Mouse (Mus musculus): ENCODE results near the gene Ppp1r13b. TPM values are rescaled to one million over a fixed set of nuclear protein-coding genes. Genes with fewer than 3 reads are reported as not detected.

The Ppp1r13b gene
- polyA plus RNA-seq, 1 experiment from 2014 or later, result 11.5 TPM

- Histone ChIP-seq H3K9ac (replicated peaks) (no peak overlapping the region), H3K4me2 (no peak overlapping the region), H3K4me1 (replicated peaks) (peaks cover 4% of the 10 kb centered on the region; the same call in 1 of the 2 replicates), H3K27me3 (no peaks in the 10 kb centered on the region; the same call in 1 of the 2 replicates), H3K27ac (no peak overlapping the region), H3K36me3 (no peaks in the 10 kb centered on the region), H3K9me3 (no peaks in the 10 kb centered on the region), H3K4me3 (replicated peaks) (no peak overlapping the region)
- ATAC-seq (ENCODE audit: insufficient number of reproducible peaks, insufficient read depth, low FRiP score, low TSS enrichment, low read depth), result no peak
- WGBS, result 82% methylated on average over 9 of the region's 9 CpGs
These were observed 9.2 kb downstream of the Ppp1r13b start for GRCm38 (mm10) chr12:111898686-111899085.

- no peak overlapping the region for H3K9ac ChIP-seq (replicated peaks)
- WGBS, result 59% methylated on average over 7 of the region's 7 CpGs
- H3K27me3 ChIP-seq, result no peaks in the 10 kb centered on the region
- no peak overlapping the region for H3K27ac ChIP-seq
- H3K9me3 ChIP-seq, result no peaks in the 10 kb centered on the region
- no peak overlapping the region for H3K4me2 ChIP-seq
- no peaks in the 10 kb centered on the region for H3K36me3 ChIP-seq
- peaks cover 4% of the 10 kb centered on the region; the same call in 1 of the 2 replicates for H3K4me1 ChIP-seq (replicated peaks)
- H3K4me3 ChIP-seq (replicated peaks), result no peak overlapping the region
- 0 out of 2 replicates have a peak, but pooled peaks have one; percentile 31 for ATAC-seq (ENCODE audit: insufficient number of reproducible peaks, insufficient read depth, low FRiP score, low TSS enrichment, low read depth)
These were observed 10.8 kb downstream of the Ppp1r13b start for GRCm38 (mm10) chr12:111896908-111897661.

- Histone ChIP-seq H3K27ac (no peak overlapping the region), H3K9me3 (no peaks in the 10 kb centered on the region), H3K9ac (replicated peaks) (no peak overlapping the region), H3K4me1 (replicated peaks) (peaks cover 4% of the 10 kb centered on the region; the same call in 1 of the 2 replicates), H3K27me3 (no peaks in the 10 kb centered on the region), H3K36me3 (no peaks in the 10 kb centered on the region), H3K4me3 (replicated peaks) (no peak overlapping the region), H3K4me2 (no peak overlapping the region)
- no peak for ATAC-seq (ENCODE audit: insufficient number of reproducible peaks, insufficient read depth, low FRiP score, low TSS enrichment, low read depth)
- 53% methylated on average over 1 of the region's 1 CpGs for WGBS
These were observed 13.8 kb downstream of the Ppp1r13b start for GRCm38 (mm10) chr12:111894082-111894481.

DNA sequence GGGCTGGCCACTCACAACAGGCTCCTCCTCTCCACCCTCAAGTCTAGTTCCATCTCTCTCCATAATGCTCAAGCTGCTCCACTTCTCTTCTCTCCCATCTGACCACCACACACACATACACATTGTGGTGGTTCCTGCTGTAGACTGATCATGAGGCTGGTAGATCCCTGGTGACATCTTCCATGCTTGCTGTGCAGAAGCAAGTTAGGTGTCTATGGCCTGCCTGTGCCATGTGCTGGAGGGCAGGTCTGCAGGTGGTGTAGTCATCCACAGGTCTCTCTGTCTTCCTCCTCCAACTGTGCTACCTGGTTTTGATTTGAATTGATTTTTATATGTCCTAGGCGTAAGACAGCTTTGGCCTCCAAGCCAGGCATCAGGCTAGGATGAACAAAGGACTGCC, 14.9 kb downstream of the Ppp1r13b start:
- Histone ChIP-seq H3K27me3 (no peaks in the 10 kb centered on the region), H3K4me1 (replicated peaks) (peaks cover 4% of the 10 kb centered on the region; the same call in 1 of the 2 replicates), H3K4me3 (replicated peaks) (no peak overlapping the region), H3K27ac (no peak overlapping the region), H3K9me3 (no peaks in the 10 kb centered on the region), H3K36me3 (no peaks in the 10 kb centered on the region), H3K9ac (replicated peaks) (no peak overlapping the region), H3K4me2 (no peak overlapping the region)
- ATAC-seq (ENCODE audit: insufficient number of reproducible peaks, insufficient read depth, low FRiP score, low TSS enrichment, low read depth), result no peak
- WGBS, result 82% methylated on average over 1 of the region's 1 CpGs

- Histone ChIP-seq H3K9me3 (no peaks in the 10 kb centered on the region), H3K4me3 (replicated peaks) (no peak overlapping the region), H3K27ac (no peak overlapping the region), H3K9ac (replicated peaks) (no peak overlapping the region), H3K36me3 (no peaks in the 10 kb centered on the region), H3K27me3 (no peaks in the 10 kb centered on the region), H3K4me1 (replicated peaks) (peaks cover 2% of the 10 kb centered on the region; the same call in 1 of the 2 replicates), H3K4me2 (no peak overlapping the region)
- whole genome bisulfite sequencing, result 95% methylated on average over 4 of the region's 4 CpGs
- no peak for ATAC-seq (ENCODE audit: insufficient number of reproducible peaks, insufficient read depth, low FRiP score, low TSS enrichment, low read depth)
These were observed 16.1 kb downstream of the Ppp1r13b start for GRCm38 (mm10) chr12:111891800-111892199.

DNA sequence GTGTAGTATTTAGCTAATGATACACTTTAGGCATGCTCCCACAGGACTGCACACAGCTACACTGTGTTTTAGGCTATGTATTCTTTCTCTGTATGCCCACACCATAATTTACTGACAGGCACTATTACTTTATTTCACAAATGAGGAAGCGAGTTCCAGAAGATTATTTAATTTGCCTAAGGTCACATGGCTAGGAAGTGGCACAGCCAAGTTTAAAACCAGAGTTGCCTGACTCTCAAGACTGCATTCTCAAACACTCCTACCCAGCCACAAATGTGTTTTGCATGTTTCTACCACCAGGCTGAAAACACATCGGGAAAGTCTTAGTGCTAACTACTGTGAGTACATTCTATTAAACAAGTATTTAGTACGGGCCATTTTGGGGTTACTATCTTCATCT, 18.7 kb downstream of the Ppp1r13b start:
- Histone ChIP-seq H3K27ac (no peak overlapping the region), H3K27me3 (no peaks in the 10 kb centered on the region), H3K4me3 (replicated peaks) (no peak overlapping the region), H3K9me3 (no peaks in the 10 kb centered on the region), H3K9ac (replicated peaks) (no peak overlapping the region), H3K4me2 (no peak overlapping the region), H3K4me1 (replicated peaks) (no peaks in the 10 kb centered on the region), H3K36me3 (no peaks in the 10 kb centered on the region)
- no peak for ATAC-seq (ENCODE audit: insufficient number of reproducible peaks, insufficient read depth, low FRiP score, low TSS enrichment, low read depth)
- WGBS, result 85% methylated on average over 3 of the region's 3 CpGs

DNA sequence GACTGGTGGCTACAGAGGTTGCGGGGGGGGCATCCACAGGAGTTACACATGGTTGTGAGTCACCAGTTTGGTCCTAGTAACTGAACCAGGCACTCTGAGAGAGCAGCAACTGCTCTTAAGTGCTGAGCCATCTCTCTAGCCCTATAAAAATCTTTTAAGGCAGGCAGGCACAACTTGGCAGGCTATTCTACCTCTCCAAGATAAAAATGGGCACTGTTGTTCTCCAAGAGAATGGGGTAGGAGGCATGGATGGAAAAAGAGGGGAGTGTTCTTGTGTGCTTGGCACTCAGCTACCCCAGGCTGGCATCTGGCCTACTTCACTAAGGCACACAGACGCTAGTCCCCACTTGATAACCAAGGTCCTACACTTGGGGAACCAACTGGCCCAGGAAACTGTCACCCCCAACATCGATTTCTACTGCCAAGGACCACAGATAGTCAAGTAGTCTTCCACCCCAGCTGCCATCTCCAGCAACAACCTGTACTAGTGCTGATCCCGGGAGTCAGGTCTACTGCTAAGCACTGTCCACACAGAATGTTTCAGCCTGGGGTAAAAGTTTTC, 19.5 kb downstream of the Ppp1r13b start:
- H3K27me3 ChIP-seq, result no peaks in the 10 kb centered on the region
- H3K36me3 ChIP-seq, result no peaks in the 10 kb centered on the region
- H3K9ac ChIP-seq (replicated peaks), result no peak overlapping the region
- no peaks in the 10 kb centered on the region for H3K4me1 ChIP-seq (replicated peaks)
- no peak overlapping the region for H3K4me2 ChIP-seq
- H3K27ac ChIP-seq, result no peak overlapping the region
- WGBS, result 87% methylated on average over 4 of the region's 4 CpGs
- no peak for ATAC-seq (ENCODE audit: insufficient number of reproducible peaks, insufficient read depth, low FRiP score, low TSS enrichment, low read depth)
- no peak overlapping the region for H3K4me3 ChIP-seq (replicated peaks)
- H3K9me3 ChIP-seq, result no peaks in the 10 kb centered on the region

GRCm38 (mm10) chr12:111887005-111887404, 20.9 kb downstream of the Ppp1r13b start:
- Histone ChIP-seq H3K27ac (no peak overlapping the region), H3K27me3 (no peaks in the 10 kb centered on the region), H3K4me2 (no peak overlapping the region), H3K36me3 (no peaks in the 10 kb centered on the region), H3K4me1 (replicated peaks) (no peaks in the 10 kb centered on the region), H3K9ac (replicated peaks) (no peak overlapping the region), H3K9me3 (no peaks in the 10 kb centered on the region), H3K4me3 (replicated peaks) (no peak overlapping the region)
- no peak for ATAC-seq (ENCODE audit: insufficient number of reproducible peaks, insufficient read depth, low FRiP score, low TSS enrichment, low read depth)
- WGBS, result 75% methylated on average over 1 of the region's 1 CpGs

GRCm38 (mm10) chr12:111882852-111883251, 25.1 kb downstream of the Ppp1r13b start:
- H3K4me1 ChIP-seq (replicated peaks), result no peaks in the 10 kb centered on the region
- ATAC-seq (ENCODE audit: insufficient number of reproducible peaks, insufficient read depth, low FRiP score, low TSS enrichment, low read depth), result no peak
- no peak overlapping the region for H3K4me3 ChIP-seq (replicated peaks)
- no peaks in the 10 kb centered on the region for H3K36me3 ChIP-seq
- H3K27me3 ChIP-seq, result no peaks in the 10 kb centered on the region
- H3K9ac ChIP-seq (replicated peaks), result no peak overlapping the region
- H3K4me2 ChIP-seq, result no peak overlapping the region
- no peak overlapping the region for H3K27ac ChIP-seq
- 53% methylated on average over 4 of the region's 4 CpGs for WGBS
- no peaks in the 10 kb centered on the region for H3K9me3 ChIP-seq

DNA sequence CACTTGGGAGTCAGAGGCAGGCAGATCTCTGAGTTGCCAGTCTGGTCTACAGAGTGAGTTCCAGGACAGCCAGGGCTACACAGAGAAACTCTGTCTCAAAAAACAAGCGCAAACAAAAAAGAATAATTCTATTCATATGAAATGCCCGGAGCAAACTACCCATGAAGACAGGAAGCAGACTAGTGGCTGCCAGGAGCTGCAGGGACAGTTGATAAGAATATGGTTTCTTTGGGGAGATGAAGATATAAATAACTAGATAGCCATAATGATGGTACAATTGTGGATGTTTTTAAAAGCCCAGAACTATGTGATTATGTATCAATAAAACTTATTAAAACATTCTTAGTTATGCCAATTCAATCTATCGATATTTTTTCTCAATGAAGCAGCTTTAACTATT, 25.9 kb downstream of the Ppp1r13b start:
- Histone ChIP-seq H3K4me2 (no peak overlapping the region), H3K27ac (no peak overlapping the region), H3K9ac (replicated peaks) (no peak overlapping the region), H3K36me3 (no peaks in the 10 kb centered on the region), H3K4me3 (replicated peaks) (no peak overlapping the region), H3K9me3 (no peaks in the 10 kb centered on the region), H3K27me3 (no peaks in the 10 kb centered on the region), H3K4me1 (replicated peaks) (no peaks in the 10 kb centered on the region)
- 89% methylated on average over 3 of the region's 3 CpGs for WGBS
- no peak for ATAC-seq (ENCODE audit: insufficient number of reproducible peaks, insufficient read depth, low FRiP score, low TSS enrichment, low read depth)

DNA sequence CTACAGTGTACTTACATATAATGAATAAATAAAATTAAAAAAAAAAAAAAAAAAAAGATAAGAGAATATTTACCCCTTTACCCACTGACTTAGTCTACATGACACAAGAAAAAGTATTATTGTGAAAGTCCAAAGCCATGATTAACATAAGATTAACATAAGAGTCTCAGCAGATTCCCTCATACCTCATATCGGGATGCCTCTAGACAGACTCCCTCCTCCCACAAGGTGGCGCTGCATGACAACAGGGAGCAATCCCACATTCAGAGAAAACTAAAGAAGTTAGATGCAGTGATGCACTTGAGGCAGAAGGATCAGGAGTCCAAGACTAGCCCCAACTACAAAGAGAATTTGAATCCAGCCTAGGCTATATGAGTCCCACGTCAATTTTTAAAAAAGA, 29.7 kb downstream of the Ppp1r13b start:
- Histone ChIP-seq H3K4me3 (replicated peaks) (no peak overlapping the region), H3K27me3 (no peaks in the 10 kb centered on the region), H3K9ac (replicated peaks) (no peak overlapping the region), H3K27ac (no peak overlapping the region), H3K36me3 (no peaks in the 10 kb centered on the region), H3K4me1 (replicated peaks) (no peaks in the 10 kb centered on the region), H3K9me3 (no peaks in the 10 kb centered on the region), H3K4me2 (no peak overlapping the region)
- 18% methylated on average over 3 of the region's 3 CpGs for WGBS
- ATAC-seq (ENCODE audit: insufficient number of reproducible peaks, insufficient read depth, low FRiP score, low TSS enrichment, low read depth), result 0 out of 2 replicates have a peak, but pooled peaks have one; percentile 37
